Mouse (Mus musculus): Measurements from ENCODE around the gene Foxd1. TPM values are rescaled to one million over a fixed set of nuclear protein-coding genes. Genes with fewer than 3 reads are reported as not detected.

The Foxd1 gene
- not detected for polyA plus RNA-seq (2014; fragmentation: Illumina TruSeq; extraction: RNeasy Lipid Tissue Mini Kit (QIAGEN cat#74804); ENCODE audit: low read depth, low replicate concordance)

DNA sequence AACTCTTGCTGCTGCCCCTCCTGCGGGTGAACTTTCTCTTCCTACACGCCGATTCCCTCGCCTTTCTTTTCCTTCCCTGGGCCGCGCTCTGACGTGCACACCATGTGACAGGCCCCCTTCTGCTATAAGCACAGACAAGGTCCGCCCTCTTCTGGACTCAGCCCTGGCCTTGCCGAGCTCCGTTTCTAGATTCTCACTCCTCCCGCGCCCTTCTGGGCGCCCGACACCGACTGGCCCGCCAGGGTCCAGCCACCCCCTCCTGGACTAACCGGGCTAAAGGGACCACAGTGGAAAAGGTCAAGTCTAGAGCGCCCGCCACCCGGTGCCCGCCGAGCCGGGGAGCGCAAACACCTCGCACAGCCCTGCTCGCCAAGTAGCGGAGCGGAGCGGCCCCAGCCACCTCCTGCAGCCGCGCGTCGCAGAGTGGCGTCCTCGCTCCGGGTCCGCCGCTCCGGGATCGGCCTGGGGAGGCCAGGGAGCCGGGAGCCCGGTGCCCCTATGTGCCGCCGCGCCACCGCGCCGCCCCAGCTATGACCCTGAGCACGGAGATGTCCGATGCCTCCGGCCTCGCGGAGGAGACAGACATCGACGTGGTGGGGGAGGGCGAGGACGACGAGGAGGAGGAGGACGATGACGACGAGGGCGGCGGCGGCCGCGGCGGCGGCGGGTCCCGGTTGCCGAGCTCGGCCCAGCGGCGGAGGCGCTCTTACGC, at the start of gene Foxd1:
TSS of gene Foxd1 (plus strand) at position 153 of the 712 bp plus-strand sequence.

DNA sequence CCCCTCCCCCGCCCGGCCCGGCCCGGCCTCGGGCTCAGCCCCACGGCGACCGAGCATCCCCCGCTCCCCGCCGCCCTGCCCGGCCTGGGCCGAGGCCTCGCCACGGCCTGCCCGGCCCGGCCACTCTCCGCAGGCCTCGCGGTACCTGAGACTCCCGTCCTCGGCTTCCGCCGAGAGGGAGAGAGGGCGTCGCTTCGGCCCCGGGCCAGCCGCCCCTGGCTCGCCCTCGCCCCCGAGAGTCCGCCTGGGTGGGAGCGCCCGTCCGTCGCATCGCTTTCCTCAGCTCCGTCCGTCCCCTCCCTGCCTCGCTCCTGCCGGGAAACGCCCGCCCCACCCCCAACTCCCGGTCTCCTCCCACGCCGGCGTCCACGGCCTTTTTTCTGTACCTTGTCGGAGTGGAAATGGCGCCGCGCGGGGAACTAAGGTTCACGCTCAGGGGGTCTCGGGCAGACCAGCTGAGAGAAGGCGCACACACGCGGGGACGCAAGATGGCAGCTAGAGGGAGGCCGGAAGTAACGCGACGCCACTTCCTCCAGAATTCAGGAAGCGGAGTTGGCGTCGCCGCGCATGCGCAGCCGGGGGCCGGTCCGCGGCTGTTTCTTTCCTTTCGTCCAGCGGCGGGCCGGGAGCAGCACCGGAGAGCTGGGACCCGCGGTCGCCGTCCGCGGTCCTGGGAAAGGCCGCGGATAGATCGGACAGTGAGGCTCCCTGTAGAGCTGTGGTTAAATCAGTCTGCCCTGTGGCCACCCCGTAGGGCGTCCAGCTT, 37.4 kb upstream of the Foxd1 start, which contains the start of gene Btf3:
TSS of gene Btf3 (minus strand) at position 527 of the 766 bp plus-strand sequence.

Other genes with a start within 250 kb of the Foxd1 start
- 0.48 TPM for gene Arhgef28, start 147.8 kb upstream of the Foxd1 start, polyA plus RNA-seq (2014; fragmentation: Illumina TruSeq; extraction: RNeasy Lipid Tissue Mini Kit (QIAGEN cat#74804); ENCODE audit: low read depth, low replicate concordance)
- gene Utp15, start 91.2 kb upstream of the Foxd1 start, polyA plus RNA-seq (2014; fragmentation: Illumina TruSeq; extraction: RNeasy Lipid Tissue Mini Kit (QIAGEN cat#74804); ENCODE audit: low read depth, low replicate concordance): 9.7 TPM
- gene Ankra2, start 91.2 kb upstream of the Foxd1 start, polyA plus RNA-seq (2014; fragmentation: Illumina TruSeq; extraction: RNeasy Lipid Tissue Mini Kit (QIAGEN cat#74804); ENCODE audit: low read depth, low replicate concordance): 48.2 TPM
- gene Gm21976, start 74.4 kb upstream of the Foxd1 start, polyA plus RNA-seq (2014; fragmentation: Illumina TruSeq; extraction: RNeasy Lipid Tissue Mini Kit (QIAGEN cat#74804); ENCODE audit: low read depth, low replicate concordance): not detected
- 1,152 TPM for gene Btf3, start 37.2 kb upstream of the Foxd1 start, polyA plus RNA-seq (2014; fragmentation: Illumina TruSeq; extraction: RNeasy Lipid Tissue Mini Kit (QIAGEN cat#74804); ENCODE audit: low read depth, low replicate concordance)
- gene Gm10320, start 137.8 kb downstream of the Foxd1 start, polyA plus RNA-seq (2014; fragmentation: Illumina TruSeq; extraction: RNeasy Lipid Tissue Mini Kit (QIAGEN cat#74804); ENCODE audit: low read depth, low replicate concordance): not detected

All from testis, adult 10 weeks (tissue).